Mouse (Mus musculus): ENCODE data around the gene Tlr11. TPM values are rescaled to one million over a fixed set of nuclear protein-coding genes. Genes with fewer than 3 reads are reported as not detected.

Tlr11 gene
- polyA plus RNA-seq, 1 experiment from 2014 or later: not detected

Other genes starting within 250 kb of the Tlr11 start
- gene Olfr727, start 234.7 kb upstream of the Tlr11 start, polyA plus RNA-seq (2014; fragmentation: Nextera tagmentation; extraction: Ambion mirVana): not detected in 2 replicates
- gene Olfr728, start 215.2 kb upstream of the Tlr11 start, polyA plus RNA-seq (2014; fragmentation: Nextera tagmentation; extraction: Ambion mirVana): not detected in 2 replicates
- not detected in 2 replicates for gene Olfr729, start 205.0 kb upstream of the Tlr11 start, polyA plus RNA-seq (2014; fragmentation: Nextera tagmentation; extraction: Ambion mirVana)
- not detected in 2 replicates for gene Olfr730, start 169.7 kb upstream of the Tlr11 start, polyA plus RNA-seq (2014; fragmentation: Nextera tagmentation; extraction: Ambion mirVana)
- gene Olfr731, start 116.0 kb upstream of the Tlr11 start, polyA plus RNA-seq (2014; fragmentation: Nextera tagmentation; extraction: Ambion mirVana): not detected in 2 replicates
- gene Olfr732, start 73.7 kb upstream of the Tlr11 start, polyA plus RNA-seq (2014; fragmentation: Nextera tagmentation; extraction: Ambion mirVana): not detected in 2 replicates
- not detected in 2 replicates for gene Olfr733, start 56.4 kb upstream of the Tlr11 start, polyA plus RNA-seq (2014; fragmentation: Nextera tagmentation; extraction: Ambion mirVana)
- not detected in 2 replicates for gene Olfr734, start 31.2 kb upstream of the Tlr11 start, polyA plus RNA-seq (2014; fragmentation: Nextera tagmentation; extraction: Ambion mirVana)
- gene Olfr735, start 9.0 kb upstream of the Tlr11 start, polyA plus RNA-seq (2014; fragmentation: Nextera tagmentation; extraction: Ambion mirVana): not detected in 2 replicates
- not detected in 2 replicates for gene Olfr736, start 23.2 kb downstream of the Tlr11 start, polyA plus RNA-seq (2014; fragmentation: Nextera tagmentation; extraction: Ambion mirVana)
- not detected in 2 replicates for gene Olfr738, start 49.7 kb downstream of the Tlr11 start, polyA plus RNA-seq (2014; fragmentation: Nextera tagmentation; extraction: Ambion mirVana)
- not detected in 2 replicates for gene Olfr739, start 60.7 kb downstream of the Tlr11 start, polyA plus RNA-seq (2014; fragmentation: Nextera tagmentation; extraction: Ambion mirVana)
- not detected in 2 replicates for gene Olfr740, start 87.6 kb downstream of the Tlr11 start, polyA plus RNA-seq (2014; fragmentation: Nextera tagmentation; extraction: Ambion mirVana)
- not detected in 2 replicates for gene Olfr741, start 114.8 kb downstream of the Tlr11 start, polyA plus RNA-seq (2014; fragmentation: Nextera tagmentation; extraction: Ambion mirVana)
- gene Olfr742, start 145.7 kb downstream of the Tlr11 start, polyA plus RNA-seq (2014; fragmentation: Nextera tagmentation; extraction: Ambion mirVana): not detected in 2 replicates
- not detected in 2 replicates for gene Olfr743, start 163.9 kb downstream of the Tlr11 start, polyA plus RNA-seq (2014; fragmentation: Nextera tagmentation; extraction: Ambion mirVana)